Mouse (Mus musculus) gastrocnemius, postnatal 4 days (tissue): Measurements from ENCODE around the gene Olfr1025-ps1. TPM values are rescaled to one million over a fixed set of nuclear protein-coding genes. Genes with fewer than 3 reads are reported as not detected.

ENCODE experiments used
- DNase-seq, 2 experiments: peaks; one replicate each; pipeline ENCODE4 v3.0.0; 2021 to 2022; ENCODE audit warnings: low spot score in 2 of 2, mixed read lengths in 2 of 2
- long read RNA-seq, 2 experiments: library from polyadenylated mRNA; stranded (forward); transcript quantifications; one replicate each; pipeline ENCODE4 v2.0.0; 2021
- total RNA-seq, 2 experiments: library from RNA; stranded (reverse); gene quantifications; 2 replicates each; pipeline ENCODE4 v1.2.3; 2021

Gene Olfr1025-ps1
- total RNA-seq, result not detected
- long read RNA-seq, experiment 1, result 0 reads
- long read RNA-seq, experiment 2, result 0 reads

DNA sequence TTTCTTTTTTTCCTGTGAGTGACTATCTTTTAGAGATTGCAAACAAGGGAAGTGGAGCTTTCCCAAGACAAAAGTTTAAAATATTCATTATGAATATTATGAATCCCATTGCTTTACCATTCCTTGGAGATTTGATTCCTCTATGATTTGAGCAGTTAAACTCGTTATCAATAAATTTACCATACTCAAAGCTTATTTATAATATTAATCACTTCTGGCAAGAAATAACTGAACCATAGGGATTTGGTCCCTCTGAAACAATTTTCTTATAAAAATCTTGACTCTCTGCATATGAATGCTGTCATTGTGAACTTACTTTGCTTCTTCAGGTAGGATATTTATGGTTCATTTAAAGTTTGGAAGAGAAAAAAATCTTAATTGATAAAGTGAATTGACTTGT lies at the start of gene Olfr1025-ps1:
Olfr1025-ps1 (plus strand) TSS at position 301 of the 400 bp plus-strand sequence.
- no peak for DNase-seq

DNA sequence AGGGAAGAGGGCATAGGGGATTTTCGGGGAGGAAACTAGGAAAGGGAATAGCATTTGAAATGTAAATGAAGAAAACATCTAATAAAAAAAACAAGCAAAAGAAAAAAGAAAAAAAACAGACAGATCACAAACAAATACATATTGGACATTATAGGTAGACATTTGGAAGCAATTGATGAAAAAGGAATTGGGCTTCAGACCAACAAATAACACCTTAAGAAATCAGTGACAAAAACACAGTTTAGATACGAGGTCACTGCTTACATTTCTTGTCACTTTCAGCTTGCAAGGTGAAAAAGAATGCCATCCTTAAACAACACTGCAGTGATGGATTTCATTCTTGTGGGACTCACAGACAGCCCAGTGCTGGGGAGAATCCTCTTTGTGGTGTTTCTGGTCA lies 46.7 kb upstream of the Olfr1025-ps1 start, which contains the start of gene Olfr1022:
Olfr1022 (plus strand) TSS at position 301 of the 400 bp plus-strand sequence.
- no peak for DNase-seq

GRCm38 (mm10) chr2:85885340-85885739 lies 29.7 kb upstream of the Olfr1025-ps1 start, which contains the start of gene Olfr1023:
Gene Olfr1023 (plus strand): TSS chr2:85885640.
- no peak for DNase-seq

GRCm38 (mm10) chr2:85904952-85905351 lies 10.0 kb upstream of the Olfr1025-ps1 start, which contains the start of gene Olfr1024:
Gene Olfr1024 (minus strand): TSS chr2:85905052.
- DNase-seq, result no peak

GRCm38 (mm10) chr2:85913197-85913596 lies 1.8 kb upstream of the Olfr1025-ps1 start:
- no peak for DNase-seq

DNA sequence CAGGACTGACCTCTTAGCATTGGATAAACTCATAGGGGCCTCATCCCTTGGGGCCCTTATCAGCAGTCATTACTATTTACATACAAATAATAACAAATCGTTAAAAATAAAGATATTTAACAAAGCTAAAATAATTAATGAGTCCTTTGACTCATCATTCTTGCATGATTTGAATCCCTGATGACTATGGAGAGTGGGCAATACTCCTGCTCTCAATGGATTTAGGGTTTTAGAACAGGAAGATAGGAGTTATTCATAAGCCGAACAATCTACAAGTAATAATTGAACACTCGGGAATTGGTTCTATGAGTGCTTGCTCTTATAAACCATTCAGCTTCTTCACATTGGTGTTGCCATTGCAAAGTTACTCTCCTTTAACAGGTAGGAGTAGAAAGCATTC lies 6.3 kb downstream of the Olfr1025-ps1 start, which contains the start of gene Olfr1026:
Olfr1026 (plus strand) TSS at position 301 of the 400 bp plus-strand sequence.
- no peak for DNase-seq

DNA sequence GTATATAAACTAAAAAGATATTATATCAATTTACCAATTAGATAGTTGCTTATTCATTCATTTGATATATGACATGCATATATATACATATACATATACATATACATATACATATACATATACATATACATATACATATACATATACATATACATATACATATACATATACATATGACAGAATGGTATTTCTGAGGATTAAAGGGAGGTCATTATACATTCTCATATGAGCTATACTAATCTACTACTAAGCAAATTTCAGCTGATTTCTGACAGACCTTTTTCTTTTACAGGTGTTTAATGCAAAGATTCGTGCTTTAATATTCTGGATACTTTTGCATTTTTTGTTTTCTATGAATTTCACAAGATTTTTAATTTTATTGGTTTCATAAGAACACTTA lies 35.1 kb downstream of the Olfr1025-ps1 start, which contains the start of gene Olfr1028:
Olfr1028 (plus strand) TSS at position 301 of the 400 bp plus-strand sequence.
- no peak for DNase-seq

Other genes with a start within 250 kb of the Olfr1025-ps1 start
- not detected for gene Olfr1006, start 236.4 kb upstream of the Olfr1025-ps1 start, total RNA-seq
- not detected for gene Olfr1008, start 225.8 kb upstream of the Olfr1025-ps1 start, total RNA-seq
- not detected for gene Olfr1009, start 199.8 kb upstream of the Olfr1025-ps1 start, total RNA-seq
- not detected for gene Olfr1012, start 152.4 kb upstream of the Olfr1025-ps1 start, total RNA-seq
- not detected for gene Olfr1013, start 148.1 kb upstream of the Olfr1025-ps1 start, total RNA-seq
- not detected for gene Olfr1014, start 142.5 kb upstream of the Olfr1025-ps1 start, total RNA-seq
- gene Olfr1015, start 133.2 kb upstream of the Olfr1025-ps1 start, total RNA-seq, result not detected
- not detected for gene Olfr1016, start 112.6 kb upstream of the Olfr1025-ps1 start, total RNA-seq
- gene Olfr1018, start 96.7 kb upstream of the Olfr1025-ps1 start, total RNA-seq, result not detected
- gene Olfr1019, start 69.7 kb upstream of the Olfr1025-ps1 start, total RNA-seq, result not detected
- gene Olfr1020, start 68.2 kb upstream of the Olfr1025-ps1 start, total RNA-seq, result not detected
- gene Olfr1022, start 46.6 kb upstream of the Olfr1025-ps1 start, total RNA-seq, result not detected
- gene Olfr1023, start 29.6 kb upstream of the Olfr1025-ps1 start, total RNA-seq, result not detected
- gene Olfr1024, start 10.1 kb upstream of the Olfr1025-ps1 start, total RNA-seq, result not detected
- gene Olfr1026, start 6.4 kb downstream of the Olfr1025-ps1 start, total RNA-seq, result not detected
- gene Olfr1028, start 35.2 kb downstream of the Olfr1025-ps1 start, total RNA-seq, result not detected
- not detected for gene Olfr1029, start 58.7 kb downstream of the Olfr1025-ps1 start, total RNA-seq
- gene Olfr1030, start 64.1 kb downstream of the Olfr1025-ps1 start, total RNA-seq, result not detected
- not detected for gene Olfr1031, start 75.1 kb downstream of the Olfr1025-ps1 start, total RNA-seq
- not detected for gene Olfr1032, start 90.3 kb downstream of the Olfr1025-ps1 start, total RNA-seq
- gene Olfr1033, start 105.4 kb downstream of the Olfr1025-ps1 start, total RNA-seq, result under 1 TPM; 0.08 to 0.10 TPM
- gene Olfr1034, start 130.7 kb downstream of the Olfr1025-ps1 start, total RNA-seq, result not detected
- gene Olfr1036, start 158.8 kb downstream of the Olfr1025-ps1 start, total RNA-seq, result not detected
- gene Olfr1037, start 172.2 kb downstream of the Olfr1025-ps1 start, total RNA-seq, result not detected
- gene Olfr1039, start 220.7 kb downstream of the Olfr1025-ps1 start, total RNA-seq, result not detected
- not detected for gene Olfr1040, start 231.5 kb downstream of the Olfr1025-ps1 start, total RNA-seq
- gene Olfr1042, start 246.6 kb downstream of the Olfr1025-ps1 start, total RNA-seq, result not detected